Mouse (Mus musculus): ENCODE data around the gene Elf4. TPM values are rescaled to one million over a fixed set of nuclear protein-coding genes. Genes with fewer than 3 reads are reported as not detected.

Elf4 gene
- polyA plus RNA-seq, 1 experiment from 2014 or later: 10.1 TPM

GRCm38 (mm10) chrX:48418417-48418816 is 44.5 kb downstream of the Elf4 start:
- H3K36me3 ChIP-seq (ENCODE audit: control insufficient read depth, insufficient read depth): peaks cover 19% of the 10 kb centered on the region
- 64% methylated on average over 2 of the region's 2 CpGs for WGBS

DNA sequence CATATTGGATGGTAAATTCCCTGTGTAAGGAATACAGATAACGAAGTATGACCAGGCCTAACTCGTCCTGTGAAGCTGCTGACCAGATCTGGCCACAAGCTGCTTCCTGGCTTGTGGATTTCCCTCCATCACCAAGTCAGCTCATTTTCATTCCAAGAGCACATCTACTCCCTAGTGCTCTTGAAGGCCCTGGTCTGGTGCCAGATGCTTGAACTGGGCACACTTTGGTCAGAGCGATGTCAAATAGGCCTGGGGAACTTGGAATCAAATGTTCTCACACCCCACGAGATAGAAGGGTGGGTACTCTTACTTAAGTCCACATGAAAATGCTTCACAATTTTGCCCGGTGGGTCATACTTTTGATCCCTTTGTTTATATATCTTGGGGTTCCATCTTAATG is 48.6 kb downstream of the Elf4 start:
- Histone ChIP-seq H3K4me3 (ENCODE audit: low read length) (no peak overlapping the region), H3K27me3 (ENCODE audit: control insufficient read depth, insufficient read depth, low read length) (no peaks in the 10 kb centered on the region), H3K4me2 (ENCODE audit: low read depth, low read length) (no peak overlapping the region), H3K9me3 (replicated peaks; ENCODE audit: control insufficient read depth, low read length) (no peaks in the 10 kb centered on the region), H3K4me1 (ENCODE audit: control insufficient read depth, insufficient read depth, low read length) (0 out of 2 replicates have a peak, but pooled peaks cover 2% of the 10 kb centered on the region), H3K9ac (ENCODE audit: low read length) (no peak overlapping the region), H3K27ac (ENCODE audit: low read length) (no peak overlapping the region), H3K36me3 (ENCODE audit: control insufficient read depth, insufficient read depth) (peaks cover 14% of the 10 kb centered on the region)
- no peak for ATAC-seq (replicated peaks; ENCODE audit: extremely low read depth, insufficient read depth, low FRiP score)
- WGBS: 62% methylated on average over 5 of the region's 5 CpGs

More at GRCm38 (mm10) chrX:48418417-48418816, 44.5 kb downstream of the Elf4 start:
- H3K4me1 ChIP-seq (ENCODE audit: control insufficient read depth, insufficient read depth, low read length): no peaks in the 10 kb centered on the region
- H3K27ac ChIP-seq (ENCODE audit: low read length): no peak overlapping the region
- no peaks in the 10 kb centered on the region for H3K27me3 ChIP-seq (ENCODE audit: control insufficient read depth, insufficient read depth, low read length)
- no peak overlapping the region for H3K4me3 ChIP-seq (ENCODE audit: low read length)
- no peak for ATAC-seq (replicated peaks; ENCODE audit: extremely low read depth, insufficient read depth, low FRiP score)
- no peaks in the 10 kb centered on the region for H3K9me3 ChIP-seq (replicated peaks; ENCODE audit: control insufficient read depth, low read length)
- H3K9ac ChIP-seq (ENCODE audit: low read length): no peak overlapping the region
- no peak overlapping the region for H3K4me2 ChIP-seq (ENCODE audit: low read depth, low read length)

DNA sequence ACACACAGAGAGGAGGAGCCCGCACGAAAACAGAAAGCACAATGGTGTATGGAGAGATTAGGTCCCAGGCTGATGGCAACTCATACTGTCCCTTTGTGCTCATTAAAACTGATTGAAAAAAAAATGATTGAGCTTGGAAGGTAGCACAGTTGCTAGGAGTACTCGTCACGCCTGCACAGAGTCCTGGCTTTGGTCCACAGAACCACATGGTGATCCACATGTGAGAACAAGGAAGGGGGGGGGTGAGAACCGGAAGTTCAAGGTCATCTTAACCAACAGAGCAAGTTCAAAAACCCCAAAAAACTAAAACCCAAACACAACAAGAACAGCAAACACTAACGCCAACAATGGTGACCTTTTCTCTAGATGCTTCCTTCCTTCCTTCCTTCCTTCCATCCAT is 50.3 kb downstream of the Elf4 start:
- H3K9ac ChIP-seq (ENCODE audit: low read length): no peak overlapping the region
- WGBS: 63% methylated on average over 6 of the region's 6 CpGs
- H3K36me3 ChIP-seq (ENCODE audit: control insufficient read depth, insufficient read depth): peaks cover 14% of the 10 kb centered on the region
- H3K4me3 ChIP-seq (ENCODE audit: low read length): no peak overlapping the region
- H3K27ac ChIP-seq (ENCODE audit: low read length): no peak overlapping the region
- no peak overlapping the region for H3K4me2 ChIP-seq (ENCODE audit: low read depth, low read length)
- no peak for ATAC-seq (replicated peaks; ENCODE audit: extremely low read depth, insufficient read depth, low FRiP score)
- peaks cover 5% of the 10 kb centered on the region; the same call in 1 of the 2 replicates for H3K4me1 ChIP-seq (ENCODE audit: control insufficient read depth, insufficient read depth, low read length)
- no peaks in the 10 kb centered on the region for H3K27me3 ChIP-seq (ENCODE audit: control insufficient read depth, insufficient read depth, low read length)
- no peaks in the 10 kb centered on the region for H3K9me3 ChIP-seq (replicated peaks; ENCODE audit: control insufficient read depth, low read length)

DNA sequence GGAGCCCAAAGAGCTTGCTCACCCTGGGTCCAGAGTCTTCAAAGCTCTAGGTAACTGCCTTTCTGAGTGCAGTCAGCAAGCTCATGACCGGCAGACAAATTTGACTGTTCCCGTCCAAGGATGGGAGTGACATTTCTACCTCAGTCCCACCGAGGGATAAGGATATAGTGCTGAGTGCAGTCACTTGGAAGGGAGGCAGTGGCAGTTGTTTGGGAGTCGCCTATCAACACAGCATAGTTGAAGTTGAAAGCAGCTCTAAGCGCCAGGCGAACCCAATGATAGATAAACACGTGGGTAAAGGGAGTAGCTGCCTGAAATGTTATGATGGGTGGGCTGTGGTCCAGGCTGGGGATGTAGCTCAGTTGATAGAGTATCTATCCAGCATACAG is 52.5 kb downstream of the Elf4 start:
- Histone ChIP-seq H3K27ac (ENCODE audit: low read length) (0 out of 2 replicates have a peak overlapping the region, but pooled peaks have one; percentile 53), H3K4me1 (ENCODE audit: control insufficient read depth, insufficient read depth, low read length) (peaks cover 5% of the 10 kb centered on the region; the same call in 1 of the 2 replicates), H3K36me3 (ENCODE audit: control insufficient read depth, insufficient read depth) (peaks cover 4% of the 10 kb centered on the region), H3K27me3 (ENCODE audit: control insufficient read depth, insufficient read depth, low read length) (no peaks in the 10 kb centered on the region), H3K9ac (ENCODE audit: low read length) (peak overlapping the region; percentile 57; the same call in 1 of the 2 replicates), H3K4me3 (ENCODE audit: low read length) (peak overlapping the region; percentile 59), H3K4me2 (ENCODE audit: low read depth, low read length) (peak overlapping the region; percentile 68; the same call in 1 of the 2 replicates), H3K9me3 (replicated peaks; ENCODE audit: control insufficient read depth, low read length) (no peaks in the 10 kb centered on the region)
- WGBS: 22% methylated on average over 7 of the region's 7 CpGs
- no peak for ATAC-seq (replicated peaks; ENCODE audit: extremely low read depth, insufficient read depth, low FRiP score)

- 7% methylated on average over 33 of the region's 36 CpGs for WGBS
- Histone ChIP-seq H3K9ac (ENCODE audit: low read length) (peak overlapping the region; percentile 57), H3K4me2 (ENCODE audit: low read depth, low read length) (peak overlapping the region; percentile 68), H3K4me1 (ENCODE audit: control insufficient read depth, insufficient read depth, low read length) (peaks cover 5% of the 10 kb centered on the region; the same call in 1 of the 2 replicates), H3K27me3 (ENCODE audit: control insufficient read depth, insufficient read depth, low read length) (no peaks in the 10 kb centered on the region), H3K27ac (ENCODE audit: low read length) (peak overlapping the region; percentile 53; the same call in 1 of the 2 replicates), H3K36me3 (ENCODE audit: control insufficient read depth, insufficient read depth) (peaks cover 4% of the 10 kb centered on the region), H3K4me3 (ENCODE audit: low read length) (peak overlapping the region; percentile 59), H3K9me3 (replicated peaks; ENCODE audit: control insufficient read depth, low read length) (no peaks in the 10 kb centered on the region)
- ATAC-seq (replicated peaks; ENCODE audit: extremely low read depth, insufficient read depth, low FRiP score): peak; percentile 82
Observed at GRCm38 (mm10) chrX:48409611-48410387, 53.1 kb downstream of the Elf4 start.

GRCm38 (mm10) chrX:48405141-48405540 is 57.8 kb downstream of the Elf4 start:
- H3K27me3 ChIP-seq (ENCODE audit: control insufficient read depth, insufficient read depth, low read length): no peaks in the 10 kb centered on the region
- 0 out of 2 replicates have a peak, but pooled peaks have one; percentile 39 for ATAC-seq (replicated peaks; ENCODE audit: extremely low read depth, insufficient read depth, low FRiP score)
- H3K4me3 ChIP-seq (ENCODE audit: low read length): no peak overlapping the region
- no peak overlapping the region for H3K4me2 ChIP-seq (ENCODE audit: low read depth, low read length)
- H3K27ac ChIP-seq (ENCODE audit: low read length): peak overlapping the region; percentile 61
- no peak overlapping the region for H3K9ac ChIP-seq (ENCODE audit: low read length)
- peaks cover 19% of the 10 kb centered on the region for H3K36me3 ChIP-seq (ENCODE audit: control insufficient read depth, insufficient read depth)
- WGBS: 24% methylated on average over 3 of the region's 3 CpGs
- peaks cover 3% of the 10 kb centered on the region for H3K4me1 ChIP-seq (ENCODE audit: control insufficient read depth, insufficient read depth, low read length)
- H3K9me3 ChIP-seq (replicated peaks; ENCODE audit: control insufficient read depth, low read length): no peaks in the 10 kb centered on the region; the same call in 1 of the 2 replicates

DNA sequence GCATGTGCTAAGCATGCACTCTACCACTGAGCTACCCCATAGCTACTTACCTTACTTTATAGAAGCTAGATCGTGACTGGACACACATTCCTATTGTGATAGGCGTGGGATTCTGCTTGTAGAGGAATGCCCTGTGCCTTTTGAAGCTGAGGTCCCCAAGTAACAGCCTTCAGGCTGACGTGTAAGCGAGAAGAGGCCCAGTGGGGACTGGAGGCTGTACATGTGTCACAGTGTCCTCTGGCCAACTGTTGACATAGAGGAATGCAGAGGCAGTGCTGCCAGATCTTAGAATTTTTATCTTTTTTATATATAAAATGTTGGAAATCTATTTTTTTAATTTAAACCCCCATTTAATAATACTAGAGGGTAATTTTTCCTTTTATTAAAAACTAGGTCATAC is 62.9 kb downstream of the Elf4 start:
- H3K4me1 ChIP-seq (ENCODE audit: control insufficient read depth, insufficient read depth, low read length): peaks cover 4% of the 10 kb centered on the region
- no peak overlapping the region for H3K4me2 ChIP-seq (ENCODE audit: low read depth, low read length)
- no peak overlapping the region for H3K4me3 ChIP-seq (ENCODE audit: low read length)
- 51% methylated on average over 4 of the region's 4 CpGs for WGBS
- no peak overlapping the region for H3K9ac ChIP-seq (ENCODE audit: low read length)
- peak overlapping the region; percentile 77 for H3K27ac ChIP-seq (ENCODE audit: low read length)
- H3K36me3 ChIP-seq (ENCODE audit: control insufficient read depth, insufficient read depth): peaks cover 19% of the 10 kb centered on the region
- H3K27me3 ChIP-seq (ENCODE audit: control insufficient read depth, insufficient read depth, low read length): no peaks in the 10 kb centered on the region
- H3K9me3 ChIP-seq (replicated peaks; ENCODE audit: control insufficient read depth, low read length): no peaks in the 10 kb centered on the region; the same call in 1 of the 2 replicates
- peak; percentile 67; the same call in 1 of the 2 replicates for ATAC-seq (replicated peaks; ENCODE audit: extremely low read depth, insufficient read depth, low FRiP score)

- no peak overlapping the region for H3K27ac ChIP-seq (ENCODE audit: low read length)
- H3K4me2 ChIP-seq (ENCODE audit: low read depth, low read length): no peak overlapping the region
- no peak overlapping the region for H3K4me3 ChIP-seq (ENCODE audit: low read length)
- H3K27me3 ChIP-seq (ENCODE audit: control insufficient read depth, insufficient read depth, low read length): no peaks in the 10 kb centered on the region
- peaks cover 28% of the 10 kb centered on the region for H3K36me3 ChIP-seq (ENCODE audit: control insufficient read depth, insufficient read depth)
- H3K9me3 ChIP-seq (replicated peaks; ENCODE audit: control insufficient read depth, low read length): no peaks in the 10 kb centered on the region
- WGBS: 84% methylated on average over 6 of the region's 6 CpGs
- H3K9ac ChIP-seq (ENCODE audit: low read length): no peak overlapping the region
- no peaks in the 10 kb centered on the region for H3K4me1 ChIP-seq (ENCODE audit: control insufficient read depth, insufficient read depth, low read length)
- no peak for ATAC-seq (replicated peaks; ENCODE audit: extremely low read depth, insufficient read depth, low FRiP score)
Observed at GRCm38 (mm10) chrX:48389380-48389779, 73.6 kb downstream of the Elf4 start.

- no peak overlapping the region for H3K4me2 ChIP-seq (ENCODE audit: low read depth, low read length)
- no peak for ATAC-seq (replicated peaks; ENCODE audit: extremely low read depth, insufficient read depth, low FRiP score)
- H3K9ac ChIP-seq (ENCODE audit: low read length): no peak overlapping the region
- WGBS: 50% methylated on average over 4 of the region's 4 CpGs
- no peaks in the 10 kb centered on the region for H3K9me3 ChIP-seq (replicated peaks; ENCODE audit: control insufficient read depth, low read length)
- no peak overlapping the region for H3K27ac ChIP-seq (ENCODE audit: low read length)
- H3K36me3 ChIP-seq (ENCODE audit: control insufficient read depth, insufficient read depth): peaks cover 27% of the 10 kb centered on the region
- H3K4me3 ChIP-seq (ENCODE audit: low read length): no peak overlapping the region
- H3K4me1 ChIP-seq (ENCODE audit: control insufficient read depth, insufficient read depth, low read length): no peaks in the 10 kb centered on the region
- H3K27me3 ChIP-seq (ENCODE audit: control insufficient read depth, insufficient read depth, low read length): no peaks in the 10 kb centered on the region
Observed at GRCm38 (mm10) chrX:48385927-48386326, 77.0 kb downstream of the Elf4 start.

Data from heart, embryonic 16.5 days (tissue).